Mouse (Mus musculus): ENCODE measurements at regions not wholly inside any gene's neighbourhood (a gene's known extent, or its start where the extent isn't known, plus 50 kb on each side); places are given as distances from the start of the nearest gene placed in this dataset.
A peak's percentile ranks its signal among the peaks of the same experiment; 100 is the strongest.
"Not testable (repeated sequence)": the region's sequence is repeated elsewhere in the genome, so short reads cannot be mapped to it uniquely, and the experiment has no call there.

- DNase-seq (ENCODE audit: low spot score), result no peak
These were observed 197.0 kb upstream of the Serp2 start for GRCm38 (mm10) chr14:76753734-76754133.

DNA sequence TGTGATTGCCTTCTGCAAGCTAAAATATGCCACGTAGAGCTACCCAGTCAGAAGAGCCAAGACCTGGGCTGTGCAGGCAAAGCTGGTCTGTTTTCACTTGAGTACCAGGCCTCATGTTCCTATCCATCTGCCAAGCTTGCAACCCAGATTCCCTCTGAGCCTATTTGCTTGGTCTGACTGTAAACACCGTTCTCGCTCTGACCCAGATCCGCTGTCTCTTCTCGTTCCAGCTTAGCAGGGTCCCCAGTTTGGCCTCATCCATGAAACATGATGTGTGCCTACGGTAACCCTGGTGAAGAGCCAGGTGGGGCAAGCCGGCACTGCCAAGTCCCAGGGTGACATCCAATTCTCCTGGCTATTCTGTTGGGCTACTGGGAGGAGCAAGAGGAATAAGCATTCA lies 192.5 kb upstream of the Serp2 start:
- no peak for DNase-seq (ENCODE audit: low spot score)

GRCm38 (mm10) chr14:76748711-76749110 lies 192.0 kb upstream of the Serp2 start:
- DNase-seq (ENCODE audit: low spot score), result no peak

DNA sequence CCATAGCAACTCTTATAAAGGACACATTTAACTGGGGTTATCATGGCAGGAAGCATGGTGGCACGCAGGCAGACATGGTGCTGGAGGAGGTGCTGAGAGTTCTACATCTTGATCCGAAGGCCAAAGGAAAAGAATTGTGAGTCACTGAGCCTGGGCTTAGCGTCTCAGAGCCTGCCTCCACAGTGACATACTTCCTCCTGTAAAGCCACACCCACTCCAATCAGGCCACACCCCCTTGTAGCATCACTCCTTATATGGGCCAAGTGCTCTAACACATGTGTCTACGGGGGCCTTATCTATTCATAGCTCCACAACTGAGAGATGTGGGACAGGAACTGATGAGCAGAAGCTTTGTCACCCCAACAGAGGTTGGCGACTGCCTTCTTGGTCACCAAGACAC lies 191.1 kb upstream of the Serp2 start:
- DNase-seq (ENCODE audit: low spot score), result no peak

GRCm38 (mm10) chr14:76746282-76746681 lies 189.6 kb upstream of the Serp2 start:
- no peak for DNase-seq (ENCODE audit: low spot score)

DNA sequence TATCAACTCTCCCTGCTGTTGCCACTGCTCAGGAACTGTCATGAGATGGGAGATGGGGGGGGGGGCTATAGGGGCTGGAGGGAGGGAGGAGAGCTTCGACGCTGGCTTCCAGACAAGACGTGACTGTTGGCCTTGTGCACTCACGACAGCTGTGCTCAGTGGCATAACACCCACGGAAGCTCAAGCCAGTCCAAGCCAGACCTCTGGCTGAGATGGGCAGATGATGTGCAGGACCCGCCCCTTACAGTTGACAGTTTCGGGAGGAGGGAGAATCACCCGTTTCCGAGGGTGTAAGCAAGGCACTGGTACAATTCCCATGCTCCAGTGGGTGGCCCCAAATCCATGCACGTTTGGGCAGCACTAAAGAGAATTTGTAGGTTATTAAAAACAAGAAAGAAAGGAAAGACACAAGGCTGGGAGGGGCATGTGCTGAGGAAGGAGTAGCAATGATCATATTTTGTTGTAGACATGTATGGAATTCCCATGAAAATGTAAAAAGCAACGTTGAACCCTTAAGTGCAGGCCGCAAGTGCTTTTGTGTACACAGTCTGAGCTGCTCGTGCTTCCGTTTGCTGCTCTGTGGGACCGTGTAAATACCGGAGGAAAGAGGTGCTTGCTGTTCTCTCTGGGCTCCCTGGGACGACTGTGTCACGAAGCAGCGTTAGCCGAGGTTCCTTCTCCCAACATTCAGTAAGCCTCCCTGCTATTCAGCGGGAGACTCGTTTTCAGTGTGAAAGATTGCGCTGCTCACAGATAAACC lies 188.2 kb upstream of the Serp2 start:
- DNase-seq (ENCODE audit: low spot score), result no peak

GRCm38 (mm10) chr14:76742297-76742696 lies 185.6 kb upstream of the Serp2 start:
- DNase-seq (ENCODE audit: low spot score), result no peak

- DNase-seq (ENCODE audit: low spot score), result peak; percentile 69
These were observed 183.3 kb upstream of the Serp2 start for GRCm38 (mm10) chr14:76739836-76740597.

GRCm38 (mm10) chr14:76735997-76736396 lies 179.3 kb upstream of the Serp2 start:
- DNase-seq (ENCODE audit: low spot score), result no peak

DNA sequence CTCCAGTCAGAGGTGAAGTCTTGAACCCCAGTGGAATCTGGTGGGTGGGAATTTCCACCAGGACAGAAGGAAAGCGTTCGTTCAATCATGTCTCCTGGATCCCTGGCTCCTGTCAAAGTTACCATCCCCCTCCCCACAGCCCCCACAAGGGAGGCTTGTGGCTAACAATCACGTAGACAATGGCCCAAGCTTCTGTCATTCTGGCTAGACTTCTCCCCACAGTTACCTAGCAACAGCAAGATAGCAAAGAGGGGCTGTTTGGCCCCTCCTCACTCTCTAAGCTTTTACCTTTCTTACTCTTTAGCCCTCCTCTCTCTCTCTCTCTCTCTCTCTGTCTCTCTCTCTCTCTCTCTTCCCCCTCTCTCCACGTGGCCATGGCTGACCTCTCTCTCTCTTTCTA lies 178.4 kb upstream of the Serp2 start:
- no peak for DNase-seq (ENCODE audit: low spot score)

DNA sequence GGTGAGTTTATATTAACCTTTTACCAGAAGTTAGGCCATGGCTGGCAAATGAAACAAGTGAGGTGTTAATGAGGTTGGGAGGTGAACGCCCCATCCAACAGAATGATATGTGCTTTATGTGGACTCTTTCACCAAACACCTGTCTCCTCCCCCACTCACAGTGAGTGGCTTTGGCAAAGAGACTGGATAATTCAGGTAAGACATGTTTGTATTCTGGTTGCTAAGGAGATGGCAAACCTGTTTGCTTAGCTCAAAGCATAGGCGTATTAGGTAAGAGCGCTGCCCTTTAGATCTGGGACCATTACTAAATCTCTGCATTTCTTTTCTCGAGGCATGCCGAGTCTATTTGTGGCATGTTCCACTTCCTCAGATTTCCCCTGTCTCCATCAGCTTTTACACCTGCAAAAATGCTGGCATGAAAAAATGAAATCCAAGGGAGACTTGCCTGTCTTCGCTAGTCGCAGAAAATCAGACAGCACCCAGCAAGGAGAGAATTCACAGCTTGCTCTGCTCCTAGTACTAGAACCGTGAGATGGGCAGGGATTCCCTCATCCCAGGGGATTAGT lies 176.7 kb upstream of the Serp2 start:
- DNase-seq (ENCODE audit: low spot score), result no peak

DNA sequence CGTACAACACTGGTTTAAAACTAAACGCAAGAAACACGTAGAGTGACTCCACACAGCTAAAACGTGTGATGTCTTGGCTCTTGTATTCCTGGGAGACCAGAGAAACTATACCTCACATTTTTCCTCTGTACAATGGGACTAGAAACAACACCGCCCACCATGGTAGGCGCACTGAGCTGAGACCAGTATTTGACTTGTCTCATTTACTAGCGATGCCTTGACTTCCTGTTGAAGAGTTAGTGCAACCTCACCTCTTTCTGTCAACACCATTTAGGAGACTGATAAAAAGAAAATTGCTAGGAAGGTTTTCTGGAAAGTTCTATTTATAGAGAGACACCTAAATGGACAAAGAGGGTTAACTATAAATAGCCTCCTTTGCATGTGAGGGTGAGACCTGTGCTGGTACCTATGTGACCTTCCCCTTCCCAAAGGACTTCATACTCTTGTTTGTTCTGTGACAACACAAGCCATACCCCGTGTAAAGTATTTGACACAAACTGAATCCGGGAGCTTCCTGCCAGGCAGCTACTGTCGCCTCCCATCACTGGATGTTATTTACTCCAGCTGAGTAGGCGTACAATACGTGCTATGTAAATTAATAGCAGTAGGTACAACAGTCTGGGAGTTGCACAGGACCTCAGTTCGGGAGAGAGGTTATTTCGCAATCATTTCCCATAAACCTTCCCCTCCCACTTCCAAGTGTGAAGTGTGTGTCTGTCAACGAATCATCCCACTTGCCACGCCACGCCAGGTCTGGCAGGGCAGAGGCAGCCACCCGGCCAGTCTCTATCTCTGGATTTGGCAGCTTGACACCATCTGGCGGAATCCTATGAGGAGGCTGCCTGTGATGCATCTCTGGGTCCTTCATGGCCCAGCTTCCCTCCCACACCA lies 174.7 kb upstream of the Serp2 start:
- no peak for DNase-seq (ENCODE audit: low spot score)

DNA sequence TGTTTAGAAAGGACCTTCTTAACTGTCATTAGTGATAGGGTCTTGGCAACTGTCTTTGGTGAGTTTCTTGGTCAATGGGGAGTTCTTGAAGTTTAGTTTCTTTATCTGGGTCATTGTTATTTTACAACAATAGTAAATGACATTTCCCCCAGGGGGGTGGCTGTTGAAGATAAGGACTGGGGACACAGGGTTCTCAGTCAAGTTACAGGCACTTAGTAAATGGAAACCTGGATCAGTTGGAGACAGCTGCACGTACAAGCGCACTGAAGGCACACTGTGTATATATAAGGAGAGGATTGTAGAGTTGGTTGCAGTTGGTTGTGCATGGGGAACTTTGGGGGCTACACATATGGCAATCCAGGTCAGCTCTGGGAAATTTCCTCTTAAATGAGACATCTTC lies 169.2 kb upstream of the Serp2 start:
- no peak for DNase-seq (ENCODE audit: low spot score)

GRCm38 (mm10) chr14:76725231-76725630 lies 168.5 kb upstream of the Serp2 start:
- DNase-seq (ENCODE audit: low spot score), result not testable (repeated sequence)

GRCm38 (mm10) chr14:76724826-76725225 lies 168.1 kb upstream of the Serp2 start:
- DNase-seq (ENCODE audit: low spot score), result no peak

GRCm38 (mm10) chr14:76724395-76724794 lies 167.7 kb upstream of the Serp2 start:
- DNase-seq (ENCODE audit: low spot score), result no peak

GRCm38 (mm10) chr14:76723551-76723950 lies 166.9 kb upstream of the Serp2 start:
- DNase-seq (ENCODE audit: low spot score), result no peak

- DNase-seq (ENCODE audit: low spot score), result no peak
These were observed 165.6 kb upstream of the Serp2 start for GRCm38 (mm10) chr14:76722297-76722696.

GRCm38 (mm10) chr14:76721751-76722150 lies 165.1 kb upstream of the Serp2 start:
- no peak for DNase-seq (ENCODE audit: low spot score)

GRCm38 (mm10) chr14:76717081-76717480 lies 160.4 kb upstream of the Serp2 start:
- no peak for DNase-seq (ENCODE audit: low spot score)

DNA sequence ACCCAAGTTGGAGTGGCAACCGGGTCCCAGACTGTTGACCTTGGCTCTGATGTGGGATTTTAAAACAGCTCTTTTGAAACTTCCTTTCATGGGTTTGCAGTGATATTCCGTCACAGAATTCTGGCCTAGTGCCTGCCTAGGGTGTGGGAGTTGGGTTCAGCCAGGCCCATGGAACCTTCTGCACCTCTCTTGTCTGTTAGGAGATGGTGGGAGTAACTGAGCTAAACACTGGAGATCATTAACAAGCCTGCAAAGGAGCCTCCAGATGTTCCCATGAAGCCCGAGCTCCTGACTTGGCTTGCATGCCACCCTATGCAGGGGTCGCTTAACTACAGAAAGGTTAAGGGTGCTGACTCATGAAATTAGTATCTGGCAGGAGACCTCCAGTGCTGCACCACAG lies 158.0 kb upstream of the Serp2 start:
- peak; percentile 84 for DNase-seq (ENCODE audit: low spot score)

- DNase-seq (ENCODE audit: low spot score), result no peak
These were observed 157.3 kb upstream of the Serp2 start for GRCm38 (mm10) chr14:76713946-76714345.

All from testis, postnatal 10 days (tissue).